Mouse (Mus musculus): ENCODE results near the gene Atxn7l2. TPM values are rescaled to one million over a fixed set of nuclear protein-coding genes. Genes with fewer than 3 reads are reported as not detected.
A peak's percentile ranks its signal among the peaks of the same experiment; 100 is the strongest.

Gene Atxn7l2
- polyA plus RNA-seq, 1 experiment from 2014 or later, result 3.4 TPM

- Histone ChIP-seq H3K4me2 (replicated peaks; ENCODE audit: low read depth) (peak overlapping the region; percentile 95), H3K36me3 (ENCODE audit: control insufficient read depth, insufficient read depth) (peaks cover 22% of the 10 kb centered on the region), H3K9me3 (ENCODE audit: control insufficient read depth) (no peaks in the 10 kb centered on the region), H3K4me1 (replicated peaks; ENCODE audit: control insufficient read depth, insufficient read depth, low read length) (peaks cover 5% of the 10 kb centered on the region), H3K9ac (ENCODE audit: low read depth, low read length) (no peak overlapping the region), H3K27ac (ENCODE audit: low read depth, low read length) (no peak overlapping the region), H3K4me3 (ENCODE audit: low read depth, low read length) (peak overlapping the region; percentile 73; the same call in 1 of the 2 replicates), H3K27me3 (replicated peaks; ENCODE audit: control insufficient read depth, insufficient read depth, low read length) (no peaks in the 10 kb centered on the region)
- ATAC-seq, result no peak
- 81% methylated on average over 3 of the region's 3 CpGs for WGBS
- no peak for TF ChIP-seq CTCF (IDR thresholded peaks at IDR 0.05; ENCODE audit: low read depth)
These were observed 1.7 kb downstream of the Atxn7l2 start for GRCm38 (mm10) chr3:108209001-108209400.

- H3K4me2 ChIP-seq (replicated peaks; ENCODE audit: low read depth), result no peak overlapping the region
- no peak overlapping the region for H3K27ac ChIP-seq (ENCODE audit: low read depth, low read length)
- peaks cover 37% of the 10 kb centered on the region for H3K36me3 ChIP-seq (ENCODE audit: control insufficient read depth, insufficient read depth)
- H3K9ac ChIP-seq (ENCODE audit: low read depth, low read length), result no peak overlapping the region
- H3K4me3 ChIP-seq (ENCODE audit: low read depth, low read length), result no peak overlapping the region
- no peaks in the 10 kb centered on the region for H3K9me3 ChIP-seq (ENCODE audit: control insufficient read depth)
- TF ChIP-seq CTCF (IDR thresholded peaks at IDR 0.05; ENCODE audit: low read depth), result no peak
- ATAC-seq, result no peak
- 81% methylated on average over 15 of the region's 15 CpGs for WGBS
- H3K27me3 ChIP-seq (replicated peaks; ENCODE audit: control insufficient read depth, insufficient read depth, low read length), result no peaks in the 10 kb centered on the region
- peaks cover 5% of the 10 kb centered on the region; the same call in 1 of the 2 replicates for H3K4me1 ChIP-seq (replicated peaks; ENCODE audit: control insufficient read depth, insufficient read depth, low read length)
These were observed 3.9 kb downstream of the Atxn7l2 start for GRCm38 (mm10) chr3:108206731-108207375.

- no peaks in the 10 kb centered on the region for H3K27me3 ChIP-seq (replicated peaks; ENCODE audit: control insufficient read depth, insufficient read depth, low read length)
- 86% methylated on average over 8 of the region's 8 CpGs for WGBS
- H3K4me2 ChIP-seq (replicated peaks; ENCODE audit: low read depth), result no peak overlapping the region
- H3K9me3 ChIP-seq (ENCODE audit: control insufficient read depth), result no peaks in the 10 kb centered on the region
- no peak for ATAC-seq
- H3K9ac ChIP-seq (ENCODE audit: low read depth, low read length), result no peak overlapping the region
- H3K4me1 ChIP-seq (replicated peaks; ENCODE audit: control insufficient read depth, insufficient read depth, low read length), result peaks cover 5% of the 10 kb centered on the region; the same call in 1 of the 2 replicates
- no peak overlapping the region for H3K27ac ChIP-seq (ENCODE audit: low read depth, low read length)
- peaks cover 37% of the 10 kb centered on the region for H3K36me3 ChIP-seq (ENCODE audit: control insufficient read depth, insufficient read depth)
- TF ChIP-seq CTCF (IDR thresholded peaks at IDR 0.05; ENCODE audit: low read depth), result no peak
- no peak overlapping the region for H3K4me3 ChIP-seq (ENCODE audit: low read depth, low read length)
These were observed 5.1 kb downstream of the Atxn7l2 start for GRCm38 (mm10) chr3:108205601-108206000.

GRCm38 (mm10) chr3:108204470-108204869 is 6.3 kb downstream of the Atxn7l2 start:
- no peak overlapping the region for H3K27ac ChIP-seq (ENCODE audit: low read depth, low read length)
- ATAC-seq, result no peak
- H3K4me2 ChIP-seq (replicated peaks; ENCODE audit: low read depth), result no peak overlapping the region
- no peak overlapping the region for H3K4me3 ChIP-seq (ENCODE audit: low read depth, low read length)
- no peak overlapping the region for H3K9ac ChIP-seq (ENCODE audit: low read depth, low read length)
- H3K4me1 ChIP-seq (replicated peaks; ENCODE audit: control insufficient read depth, insufficient read depth, low read length), result peaks cover 2% of the 10 kb centered on the region; the same call in 1 of the 2 replicates
- H3K27me3 ChIP-seq (replicated peaks; ENCODE audit: control insufficient read depth, insufficient read depth, low read length), result no peaks in the 10 kb centered on the region
- no peaks in the 10 kb centered on the region for H3K9me3 ChIP-seq (ENCODE audit: control insufficient read depth)
- peaks cover 37% of the 10 kb centered on the region for H3K36me3 ChIP-seq (ENCODE audit: control insufficient read depth, insufficient read depth)
- 89% methylated on average over 11 of the region's 11 CpGs for WGBS
- no peak for TF ChIP-seq CTCF (IDR thresholded peaks at IDR 0.05; ENCODE audit: low read depth)

- Histone ChIP-seq H3K4me3 (ENCODE audit: low read depth, low read length) (no peak overlapping the region), H3K27me3 (replicated peaks; ENCODE audit: control insufficient read depth, insufficient read depth, low read length) (no peaks in the 10 kb centered on the region), H3K4me2 (replicated peaks; ENCODE audit: low read depth) (no peak overlapping the region), H3K9me3 (ENCODE audit: control insufficient read depth) (no peaks in the 10 kb centered on the region), H3K4me1 (replicated peaks; ENCODE audit: control insufficient read depth, insufficient read depth, low read length) (no peaks in the 10 kb centered on the region), H3K36me3 (ENCODE audit: control insufficient read depth, insufficient read depth) (peaks cover 37% of the 10 kb centered on the region), H3K9ac (ENCODE audit: low read depth, low read length) (no peak overlapping the region), H3K27ac (ENCODE audit: low read depth, low read length) (no peak overlapping the region)
- ATAC-seq, result no peak
- 82% methylated on average over 11 of the region's 11 CpGs for WGBS
- peak; percentile 95 for TF ChIP-seq CTCF (IDR thresholded peaks at IDR 0.05; ENCODE audit: low read depth)
These were observed 7.0 kb downstream of the Atxn7l2 start for GRCm38 (mm10) chr3:108203621-108204325.

- Histone ChIP-seq H3K27ac (ENCODE audit: low read depth, low read length) (no peak overlapping the region), H3K4me2 (replicated peaks; ENCODE audit: low read depth) (no peak overlapping the region), H3K27me3 (replicated peaks; ENCODE audit: control insufficient read depth, insufficient read depth, low read length) (no peaks in the 10 kb centered on the region), H3K9ac (ENCODE audit: low read depth, low read length) (no peak overlapping the region), H3K4me3 (ENCODE audit: low read depth, low read length) (no peak overlapping the region), H3K36me3 (ENCODE audit: control insufficient read depth, insufficient read depth) (peaks cover 38% of the 10 kb centered on the region), H3K4me1 (replicated peaks; ENCODE audit: control insufficient read depth, insufficient read depth, low read length) (no peaks in the 10 kb centered on the region), H3K9me3 (ENCODE audit: control insufficient read depth) (no peaks in the 10 kb centered on the region)
- ATAC-seq, result no peak
- 96% methylated on average over 13 of the region's 13 CpGs for WGBS
- TF ChIP-seq CTCF (IDR thresholded peaks at IDR 0.05; ENCODE audit: low read depth), result no peak
These were observed 7.5 kb downstream of the Atxn7l2 start for GRCm38 (mm10) chr3:108203212-108203611.
